Mouse (Mus musculus) heart, embryonic 12.5 days (tissue): Measurements from ENCODE around the gene Gm49322. TPM values are rescaled to one million over a fixed set of nuclear protein-coding genes. Genes with fewer than 3 reads are reported as not detected.

Source experiments
- ATAC-seq: fragments of 200-750 bp; cut with Nextera tagmentation; 2 replicates; pipeline ENCODE4 v1.8.0; 2017; ENCODE audit warnings: moderate TSS enrichment, moderate library complexity; ENCODE audit not compliant: insufficient number of reproducible peaks, low FRiP score
- H3K27ac ChIP-seq: fragments of 300-500 bp; sonication (generic); 2 replicates; pipeline ENCODE4 v1.5.1; 2016; ENCODE audit warnings: mild to moderate bottlenecking, moderate library complexity; ENCODE audit not compliant: poor library complexity, severe bottlenecking
- H3K27me3 ChIP-seq: fragments of 300-500 bp; sonication (generic); replicated peaks from 2 replicates; pipeline ENCODE4 v1.6.1; 2016; ENCODE audit warnings: mild to moderate bottlenecking, moderate library complexity
- H3K36me3 ChIP-seq: fragments of 300-500 bp; sonication (generic); 2 replicates; pipeline ENCODE4 v1.6.1; 2016; ENCODE audit warnings: mild to moderate bottlenecking, moderate library complexity
- H3K4me1 ChIP-seq: fragments of 300-500 bp; sonication (generic); replicated peaks from 2 replicates; pipeline ENCODE4 v1.6.1; 2016; ENCODE audit warnings: mild to moderate bottlenecking
- H3K4me2 ChIP-seq: fragments of 300-500 bp; sonication (generic); 2 replicates; pipeline ENCODE4 v1.6.1; 2016; ENCODE audit warnings: mild to moderate bottlenecking, moderate library complexity
- H3K4me3 ChIP-seq: fragments of 300-500 bp; sonication (generic); 2 replicates; pipeline ENCODE4 v1.5.1; 2016; ENCODE audit warnings: mild to moderate bottlenecking
- H3K9ac ChIP-seq: fragments of 300-500 bp; sonication (generic); 2 replicates; pipeline ENCODE4 v1.6.1; 2016; ENCODE audit warnings: mild to moderate bottlenecking, moderate library complexity
- H3K9me3 ChIP-seq: fragments of 300-500 bp; sonication (generic); replicated peaks from 2 replicates; pipeline ENCODE4 v1.6.1; 2016; ENCODE audit warnings: mild to moderate bottlenecking, moderate library complexity
- WGBS: fragments of 180-500 bp; shearing (Covaris S2); methylation state at CpG from one replicate; pipeline ENCODE4 v1.1.7; 2016; 5-methylcytosine and 5-hydroxymethylcytosine counted together
- polyA plus RNA-seq: library from polyadenylated mRNA; unstranded; fragments of >200 nt; fragmentation: Nextera tagmentation; extraction: Ambion mirVana; gene quantifications from 2 replicates; pipeline ENCODE4 v1.2.1, GENCODE M21; 2016

The Gm49322 gene
- polyA plus RNA-seq, 1 experiment from 2014 or later: 2.6 TPM

- ATAC-seq: 0 out of 2 replicates have a peak, but pooled peaks have one; percentile 8
- WGBS: 80% methylated on average over 12 of the region's 12 CpGs
- peaks cover 53% of the 10 kb centered on the region for H3K36me3 ChIP-seq
- no peak overlapping the region for H3K4me3 ChIP-seq
- peak overlapping the region; percentile 27 for H3K4me2 ChIP-seq
- H3K27me3 ChIP-seq: no peaks in the 10 kb centered on the region
- peak overlapping the region; percentile 25; the same call in 1 of the 2 replicates for H3K9ac ChIP-seq
- H3K4me1 ChIP-seq: peaks cover 52% of the 10 kb centered on the region
- H3K27ac ChIP-seq: 0 out of 2 replicates have a peak overlapping the region, but pooled peaks have one; percentile 11
- H3K9me3 ChIP-seq: no peaks in the 10 kb centered on the region
These were observed 20.9 kb upstream of the Gm49322 start for GRCm38 (mm10) chr10:80584642-80585552.

GRCm38 (mm10) chr10:80585581-80585980, 20.2 kb upstream of the Gm49322 start:
- 93% methylated on average over 8 of the region's 8 CpGs for WGBS
- ATAC-seq: no peak
- Histone ChIP-seq H3K4me3 (no peak overlapping the region), H3K36me3 (peaks cover 53% of the 10 kb centered on the region), H3K27ac (no peak overlapping the region), H3K27me3 (no peaks in the 10 kb centered on the region), H3K9me3 (no peaks in the 10 kb centered on the region), H3K9ac (peak overlapping the region; percentile 25), H3K4me1 (peaks cover 52% of the 10 kb centered on the region), H3K4me2 (peak overlapping the region; percentile 27)

GRCm38 (mm10) chr10:80586407-80587304, 19.2 kb upstream of the Gm49322 start:
- peak overlapping the region; percentile 5 for H3K9ac ChIP-seq
- peaks cover 52% of the 10 kb centered on the region for H3K4me1 ChIP-seq
- H3K27ac ChIP-seq: peak overlapping the region; percentile 52
- no peak for ATAC-seq
- no peak overlapping the region for H3K4me3 ChIP-seq
- peak overlapping the region; percentile 27 for H3K4me2 ChIP-seq
- WGBS: 91% methylated on average over 48 of the region's 51 CpGs
- peaks cover 47% of the 10 kb centered on the region for H3K36me3 ChIP-seq
- H3K27me3 ChIP-seq: no peaks in the 10 kb centered on the region
- H3K9me3 ChIP-seq: no peaks in the 10 kb centered on the region

- peaks cover 41% of the 10 kb centered on the region for H3K36me3 ChIP-seq
- no peak overlapping the region for H3K4me3 ChIP-seq
- peak overlapping the region; percentile 27 for H3K4me2 ChIP-seq
- H3K9me3 ChIP-seq: no peaks in the 10 kb centered on the region
- H3K4me1 ChIP-seq: peaks cover 52% of the 10 kb centered on the region
- ATAC-seq: 0 out of 2 replicates have a peak, but pooled peaks have one; percentile 2
- no peaks in the 10 kb centered on the region for H3K27me3 ChIP-seq
- peak overlapping the region; percentile 5 for H3K9ac ChIP-seq
- WGBS: 40% methylated on average over 3 of the region's 4 CpGs
- peak overlapping the region; percentile 52 for H3K27ac ChIP-seq
These were observed 18.5 kb upstream of the Gm49322 start for GRCm38 (mm10) chr10:80587305-80587657.

- Histone ChIP-seq H3K27me3 (no peaks in the 10 kb centered on the region), H3K4me1 (peaks cover 49% of the 10 kb centered on the region), H3K4me2 (peak overlapping the region; percentile 89), H3K4me3 (peak overlapping the region; percentile 76), H3K9me3 (no peaks in the 10 kb centered on the region), H3K9ac (peak overlapping the region; percentile 92), H3K27ac (peak overlapping the region; percentile 49), H3K36me3 (peaks cover 24% of the 10 kb centered on the region)
- ATAC-seq: no peak
- 13% methylated on average over 12 of the region's 12 CpGs for WGBS
These were observed 16.5 kb upstream of the Gm49322 start for GRCm38 (mm10) chr10:80589127-80589878.

GRCm38 (mm10) chr10:80589879-80590854, 15.7 kb upstream of the Gm49322 start, which contains the start of gene Abhd17a:
Gene Abhd17a (minus strand): TSS chr10:80590341.
- under 1% methylated on average over 65 of the region's 73 CpGs for WGBS
- Histone ChIP-seq H3K4me2 (peak within 1 kb of the TSS; percentile 89), H3K9ac (peak within 1 kb of the TSS; percentile 92), H3K27ac (peak within 1 kb of the TSS; percentile 49), H3K9me3 (no peaks in the 10 kb centered on the region), H3K36me3 (peaks cover 15% of the 10 kb centered on the region), H3K4me3 (peak within 1 kb of the TSS; percentile 76), H3K27me3 (no peaks in the 10 kb centered on the region), H3K4me1 (peaks cover 40% of the 10 kb centered on the region)
- ATAC-seq: peak; percentile 97

GRCm38 (mm10) chr10:80596318-80596717, 9.5 kb upstream of the Gm49322 start:
- Histone ChIP-seq H3K9me3 (no peaks in the 10 kb centered on the region), H3K27ac (no peak overlapping the region), H3K27me3 (no peaks in the 10 kb centered on the region), H3K4me1 (no peaks in the 10 kb centered on the region), H3K4me2 (no peak overlapping the region), H3K36me3 (no peaks in the 10 kb centered on the region), H3K4me3 (no peak overlapping the region), H3K9ac (no peak overlapping the region)
- no peak for ATAC-seq
- WGBS: 40% methylated on average over 4 of the region's 4 CpGs

- Histone ChIP-seq H3K27me3 (no peaks in the 10 kb centered on the region), H3K4me3 (peak within 1 kb of the TSS; percentile 74), H3K4me2 (peak within 1 kb of the TSS; percentile 93), H3K4me1 (peaks cover 23% of the 10 kb centered on the region), H3K9me3 (no peaks in the 10 kb centered on the region), H3K27ac (peak within 1 kb of the TSS; percentile 76), H3K36me3 (peaks cover 19% of the 10 kb centered on the region), H3K9ac (peak within 1 kb of the TSS; percentile 81)
- ATAC-seq: peak; percentile 94
- under 1% methylated on average over 54 of the region's 54 CpGs for WGBS
These were observed 3.0 kb upstream of the Gm49322 start, which contains the start of the genes Scamp4 and Adat3 for GRCm38 (mm10) chr10:80602698-80603325. Gene Scamp4 (plus strand): TSS chr10:80602872. Gene Adat3 (plus strand): TSS chr10:80602880.

GRCm38 (mm10) chr10:80603364-80603763, 2.5 kb upstream of the Gm49322 start:
- peaks cover 25% of the 10 kb centered on the region for H3K36me3 ChIP-seq
- H3K4me2 ChIP-seq: peak overlapping the region; percentile 93
- 31% methylated on average over 7 of the region's 7 CpGs for WGBS
- H3K27me3 ChIP-seq: no peaks in the 10 kb centered on the region
- H3K9me3 ChIP-seq: no peaks in the 10 kb centered on the region
- peak overlapping the region; percentile 81 for H3K9ac ChIP-seq
- no peak for ATAC-seq
- H3K4me1 ChIP-seq: peaks cover 23% of the 10 kb centered on the region
- H3K27ac ChIP-seq: peak overlapping the region; percentile 76
- H3K4me3 ChIP-seq: peak overlapping the region; percentile 74
